Mouse (Mus musculus): ENCODE data around the gene Ormdl2. TPM values are rescaled to one million over a fixed set of nuclear protein-coding genes. Genes with fewer than 3 reads are reported as not detected.
"Not testable (repeated sequence)": the region's sequence is repeated elsewhere in the genome, so short reads cannot be mapped to it uniquely, and the experiment has no call there.

Gene Ormdl2
- total RNA-seq (2021), result 10 to 100 TPM in 1 of 2 experiments, 1 to 10 TPM in 1; 6.5 to 10.2 TPM
- long read RNA-seq, experiment 1, transcript Ormdl2-204 (4 exons, 724 nt), result minor isoform, 6 of 26 reads
- long read RNA-seq, experiment 1, transcript Ormdl2-201 (4 exons, 1,573 nt), result major isoform, 8 of 26 reads
- long read RNA-seq, experiment 1, partial matches to known transcripts, result 2 of 26 reads
- long read RNA-seq, experiment 1, other reads (novel, unspliced or antisense), result 7 of 26 reads
- long read RNA-seq, experiment 2, transcript Ormdl2-201 (4 exons, 1,573 nt), result major isoform, 5 of 12 reads
- long read RNA-seq, experiment 2, partial matches to known transcripts, result 0 of 12 reads
- long read RNA-seq, experiment 2, other reads (novel, unspliced or antisense), result 1 of 12 reads

DNA sequence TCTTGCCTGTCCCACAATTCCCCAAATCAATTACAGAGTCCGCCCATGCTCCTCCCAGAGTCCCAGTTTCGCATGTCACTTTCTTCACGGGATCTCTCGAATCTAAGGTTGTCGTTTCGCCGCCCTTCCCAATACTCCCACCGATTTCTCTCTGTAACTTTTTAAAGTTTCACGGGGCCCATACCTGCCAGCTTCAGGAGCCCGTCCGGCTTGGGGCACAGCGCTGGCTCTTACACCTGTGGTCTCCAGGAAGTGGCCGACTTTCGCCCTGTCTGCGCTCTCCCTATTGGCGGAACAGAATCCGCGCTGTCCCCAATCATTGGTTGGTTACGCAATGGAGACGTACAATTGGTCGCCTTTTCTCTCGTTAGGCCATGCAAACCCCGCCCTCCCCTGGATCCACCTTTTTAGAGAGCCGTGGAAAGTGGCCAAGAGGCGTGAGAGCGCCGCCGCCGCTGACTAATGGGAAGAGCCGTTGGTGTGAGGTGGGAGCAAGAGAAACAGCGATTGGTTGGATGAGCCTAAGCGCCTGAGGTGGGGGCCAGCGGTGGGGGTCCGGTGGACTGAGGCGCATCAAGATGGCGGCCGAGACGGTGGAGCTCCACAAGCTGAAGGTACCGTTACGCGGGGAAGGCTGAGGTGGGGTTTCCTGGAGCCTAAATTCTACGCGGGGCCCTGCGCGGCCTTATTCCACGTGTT, at the start of gene Ormdl2:
Ormdl2 (minus strand) TSS at position 288 of the 699 bp plus-strand sequence.
- DNase-seq, result peak; percentile 98 to 99
- intact Hi-C loops (cut with DNase I), result loop anchor here (2.0 kb wide), 1 partner anchor 15 kb away; no protein-coding TSS in a partner anchor

DNA sequence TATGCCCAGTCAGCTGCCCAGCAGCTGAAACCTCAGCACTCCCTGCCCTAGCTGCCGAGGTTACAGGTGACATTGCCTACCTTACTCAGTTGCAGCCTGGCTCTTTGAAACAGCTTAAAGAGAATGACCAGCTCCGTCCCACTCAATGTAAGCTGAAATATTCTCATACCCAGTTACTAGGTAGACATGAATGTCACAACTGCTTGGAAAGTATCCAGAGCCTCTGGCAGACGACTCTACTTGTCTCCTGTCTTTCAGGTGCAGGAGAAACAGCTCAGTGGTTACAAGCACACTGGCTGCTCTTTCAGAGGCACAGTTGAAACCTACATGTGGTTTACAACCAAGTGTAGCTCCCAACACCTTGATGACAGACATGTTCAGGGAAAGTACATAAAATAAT, 48.9 kb upstream of the Ormdl2 start:
- intact Hi-C loops (cut with DNase I), result no loop called here

DNA sequence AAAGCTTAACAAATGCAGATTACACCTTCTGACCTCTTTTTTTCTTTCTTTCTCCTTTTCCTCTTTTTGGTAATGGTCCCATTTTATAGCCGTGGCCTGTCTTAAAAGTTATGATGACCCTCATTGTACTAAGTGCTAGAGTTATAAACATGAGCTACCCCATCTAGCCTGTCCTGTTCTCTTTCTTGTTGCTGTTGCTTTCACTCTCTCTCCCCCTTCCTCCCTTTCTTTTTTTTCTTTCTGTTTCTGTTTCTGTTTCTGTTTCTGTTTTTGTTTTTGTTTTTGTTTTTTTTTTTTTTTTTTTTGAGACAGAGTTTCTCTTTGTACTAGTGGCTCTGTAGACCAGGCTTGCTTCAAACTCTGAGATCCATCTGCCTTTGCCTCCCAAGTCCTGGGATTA, 45.1 kb upstream of the Ormdl2 start:
- intact Hi-C loops (cut with DNase I), result no loop called here
- DNase-seq, result no peak

More for the DNA sequence above, 48.9 kb upstream of the Ormdl2 start:
- DNase-seq, result no peak

DNA sequence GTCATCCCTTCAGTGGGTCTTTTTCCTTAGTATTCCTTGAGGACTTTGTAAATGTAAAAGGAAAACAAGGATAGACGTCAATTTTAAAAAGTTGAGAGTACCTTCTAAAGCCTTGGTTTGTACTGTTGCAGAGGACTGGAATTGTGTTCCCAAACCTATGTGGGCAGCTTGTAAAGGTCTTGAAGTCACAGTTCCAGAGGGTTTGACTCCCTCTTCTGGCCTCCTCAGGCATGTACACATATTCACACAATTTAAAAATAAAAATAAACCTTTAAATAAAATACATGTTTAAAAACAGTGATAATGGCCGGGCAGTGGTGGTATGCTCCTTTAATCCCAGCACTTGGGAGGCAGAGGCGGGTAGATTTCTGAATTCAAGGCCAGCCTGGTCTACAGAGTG, 44.6 kb upstream of the Ormdl2 start:
- intact Hi-C loops (cut with DNase I), result no loop called here
- DNase-seq, result no peak

DNA sequence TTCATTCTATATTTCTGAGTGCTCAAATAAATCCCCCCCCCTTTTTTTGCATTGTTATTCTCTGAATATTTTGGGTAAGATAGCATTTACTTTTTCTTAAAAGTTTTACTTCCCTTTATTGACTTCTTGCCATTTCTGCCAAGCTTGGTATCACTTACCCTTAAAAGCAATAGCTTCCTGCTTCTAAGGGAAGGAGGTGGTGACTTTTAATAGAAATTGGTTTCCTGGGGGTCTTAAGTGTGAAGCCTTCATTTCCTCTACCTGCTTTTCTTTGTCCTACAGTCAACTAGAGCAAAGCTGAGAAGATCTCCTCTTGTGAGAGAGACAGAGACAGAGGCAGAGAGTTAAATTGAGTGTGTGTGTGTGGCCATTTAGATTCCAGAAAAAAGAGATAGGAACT, 39.7 kb upstream of the Ormdl2 start:
- no peak for DNase-seq
- intact Hi-C loops (cut with DNase I), result no loop called here

DNA sequence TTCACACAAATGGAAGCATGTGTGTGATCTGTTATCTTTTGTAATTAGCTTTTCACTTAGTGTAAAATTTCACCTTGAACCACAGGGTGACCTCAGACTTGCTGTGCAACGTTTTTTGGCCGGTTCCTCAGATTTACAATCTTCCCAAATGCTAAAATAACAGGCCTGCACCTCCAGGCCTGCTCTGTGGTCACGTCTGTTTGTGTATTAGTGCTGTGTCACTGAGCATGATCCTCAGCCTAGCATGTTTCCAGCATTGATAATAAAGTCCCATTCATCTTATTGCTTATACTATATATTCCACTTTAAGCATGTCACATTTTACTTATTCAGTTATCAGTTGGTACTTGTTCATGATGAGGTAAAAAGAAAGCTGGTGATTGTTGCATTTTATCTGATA, 28.9 kb upstream of the Ormdl2 start:
- intact Hi-C loops (cut with DNase I), result no loop called here
- DNase-seq, result no peak

DNA sequence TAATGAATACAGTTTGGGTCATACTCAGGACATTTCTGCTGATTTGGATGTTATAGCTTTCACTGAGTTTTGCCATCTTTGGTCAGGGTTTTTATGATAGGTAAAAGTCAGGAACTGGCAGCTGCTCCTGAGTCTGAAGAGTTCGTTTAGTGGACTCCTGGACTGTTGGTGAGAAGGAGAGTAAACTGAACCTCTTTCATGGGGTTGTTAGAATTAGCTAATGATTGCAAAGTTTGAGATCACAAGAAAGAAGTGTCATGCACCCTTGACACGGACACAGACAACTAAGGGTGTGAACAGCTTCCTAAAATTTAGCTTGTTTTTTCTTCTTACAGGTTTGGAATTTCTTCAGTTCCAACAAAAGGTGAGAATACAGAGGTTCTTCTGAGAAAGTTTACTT, 27.0 kb upstream of the Ormdl2 start:
- intact Hi-C loops (cut with DNase I), result loop anchor here (5.0 kb wide), 1 partner anchor 129 kb away; no protein-coding TSS in a partner anchor
- no peak for DNase-seq

DNA sequence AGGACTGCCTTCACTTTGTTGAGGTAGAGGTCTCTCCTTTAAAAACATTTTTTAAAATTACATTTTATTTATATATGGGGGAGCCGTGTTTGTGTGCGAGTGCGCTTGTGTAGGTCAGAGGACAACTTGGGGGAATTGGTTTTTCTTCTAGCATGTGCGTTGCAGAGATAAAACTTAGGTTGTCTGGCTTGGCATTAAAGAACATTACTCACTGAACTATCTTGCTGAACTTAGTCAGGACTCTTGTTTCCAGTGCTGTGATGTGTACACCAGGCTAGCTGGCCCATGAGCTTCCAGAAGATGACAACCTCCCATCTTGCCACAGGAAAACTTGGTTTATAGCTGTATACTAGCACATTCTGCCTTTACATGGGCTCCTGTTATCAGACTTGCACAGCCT, 25.2 kb upstream of the Ormdl2 start:
- DNase-seq, result no peak
- intact Hi-C loops (cut with DNase I), result loop anchor here (5.0 kb wide), 1 partner anchor 131 kb away; no protein-coding TSS in a partner anchor

DNA sequence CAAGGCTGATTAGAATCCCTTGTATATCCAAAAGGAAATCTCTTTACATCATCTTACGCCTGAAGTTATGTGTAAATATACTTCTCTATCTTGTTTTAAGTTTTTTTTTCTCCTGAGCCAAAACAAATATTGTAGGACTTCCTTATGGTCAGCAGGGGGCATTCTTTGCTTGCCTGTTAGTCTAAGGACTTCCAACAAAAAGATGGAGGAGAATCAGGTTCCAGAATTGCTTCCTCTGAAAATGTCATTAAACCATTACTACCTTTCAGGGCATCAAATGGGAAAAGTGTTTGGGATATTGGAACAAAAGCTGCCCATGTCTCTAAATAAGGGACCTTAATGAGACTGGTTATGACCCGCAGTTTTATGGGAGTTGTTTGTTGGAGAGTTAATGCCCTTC, 24.1 kb upstream of the Ormdl2 start:
- intact Hi-C loops (cut with DNase I), result loop anchor here (1.0 to 5.0 kb wide), 2 partner anchors 50 to 132 kb away; no protein-coding TSS in a partner anchor
- DNase-seq, result peak in 1 of 2 experiments; percentile 12

DNA sequence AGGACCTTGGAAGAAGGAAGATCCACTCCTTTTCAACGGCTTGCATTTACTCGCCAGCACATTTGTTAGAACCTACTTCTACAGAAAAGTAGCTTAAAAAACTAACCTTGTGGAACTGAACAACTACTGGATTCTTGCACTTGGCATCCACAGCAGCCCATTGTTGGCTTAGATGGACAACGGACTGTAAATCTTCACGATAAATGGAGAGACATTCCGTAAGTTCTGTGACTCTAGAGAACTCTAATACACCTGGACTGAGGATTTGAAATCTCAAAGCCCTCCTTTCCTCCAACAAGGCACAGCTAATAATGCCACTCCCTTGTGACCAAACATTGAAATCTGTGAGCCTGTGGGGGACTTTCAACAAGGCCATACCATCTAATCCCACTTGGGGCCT, 21.8 kb upstream of the Ormdl2 start:
- intact Hi-C loops (cut with DNase I), result no loop called here

DNA sequence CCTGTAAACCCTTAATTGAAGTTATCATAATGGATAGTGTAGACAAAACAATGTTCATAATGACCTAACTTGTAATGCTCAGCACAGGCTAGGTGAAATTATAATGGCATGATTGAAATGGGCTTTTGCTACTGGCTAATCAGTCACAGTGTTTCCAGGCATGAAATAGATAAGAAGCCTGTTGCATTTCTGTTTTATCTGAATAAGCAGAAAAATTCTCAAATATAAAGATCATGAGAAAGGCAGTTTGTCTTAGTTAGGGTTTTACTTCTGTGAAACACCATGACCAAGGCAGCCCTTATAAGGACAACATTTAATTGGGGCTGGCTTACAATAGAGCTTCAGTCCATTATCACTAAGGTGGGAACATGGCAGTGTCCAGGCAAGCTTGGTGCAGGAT, 19.2 kb upstream of the Ormdl2 start:
- intact Hi-C loops (cut with DNase I), result no loop called here

More for the DNA sequence above, 21.8 kb upstream of the Ormdl2 start:
- DNase-seq, result no peak

DNA sequence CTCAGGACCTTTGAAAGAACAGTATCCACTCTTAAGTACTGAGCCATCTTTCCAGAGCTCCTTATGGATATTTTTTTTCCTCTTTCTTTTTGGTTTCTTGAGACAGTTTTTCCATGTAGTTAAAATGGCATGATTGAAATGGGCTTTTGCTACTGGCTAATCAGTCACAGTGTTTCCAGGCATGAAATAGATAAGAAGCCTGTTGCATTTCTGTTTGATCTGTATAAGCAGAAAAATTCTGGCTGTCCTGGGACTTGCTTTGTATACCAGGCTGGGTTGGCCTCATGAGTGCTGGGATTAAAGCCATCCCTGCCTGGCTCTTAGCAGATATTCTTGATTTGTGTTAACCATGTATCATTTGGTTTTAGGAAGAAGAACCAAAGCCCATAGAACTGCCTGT, 18.0 kb upstream of the Ormdl2 start:
- intact Hi-C loops (cut with DNase I), result no loop called here
- DNase-seq, result no peak

More for the DNA sequence above, 19.2 kb upstream of the Ormdl2 start:
- no peak for DNase-seq

DNA sequence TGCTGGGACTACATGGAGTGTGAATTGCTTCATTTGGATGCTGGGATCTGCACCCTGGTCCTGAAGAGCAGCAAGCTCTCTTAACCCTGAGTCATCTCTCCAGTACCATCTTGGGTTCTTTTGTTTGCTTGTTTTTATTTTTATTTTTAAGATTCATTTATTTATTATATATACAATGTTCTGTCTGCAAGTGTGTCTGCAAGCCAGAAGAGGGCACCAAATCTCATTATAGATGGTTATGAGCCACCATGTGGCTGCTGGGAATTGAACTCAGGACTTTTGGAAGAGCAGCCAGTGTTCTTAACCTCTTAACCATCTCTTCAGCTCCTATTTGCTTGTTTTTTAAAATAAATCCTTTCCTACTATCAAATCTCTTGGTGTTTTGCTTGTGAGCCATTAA, 16.0 kb upstream of the Ormdl2 start:
- no peak for DNase-seq
- intact Hi-C loops (cut with DNase I), result no loop called here

DNA sequence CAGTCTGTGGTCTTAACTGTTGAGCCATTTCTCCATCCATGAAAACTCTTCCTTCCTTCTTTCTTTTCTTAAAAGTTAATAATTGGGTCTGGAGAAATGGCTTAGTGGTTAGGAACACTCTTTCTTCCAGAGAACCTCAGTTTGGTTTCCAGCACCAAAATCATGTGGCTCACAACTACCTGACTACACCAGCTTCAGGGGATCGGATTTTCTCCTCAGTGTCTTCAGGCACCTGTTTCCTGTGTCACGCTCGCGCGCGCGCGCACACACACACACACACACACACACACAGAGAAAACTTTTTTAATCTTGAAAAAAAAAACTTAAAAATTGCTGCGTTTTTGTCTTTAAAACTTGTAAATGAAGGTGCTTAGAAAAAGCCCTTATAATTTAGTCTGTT, 2.4 kb upstream of the Ormdl2 start:
- no peak for DNase-seq
- intact Hi-C loops (cut with DNase I), result no loop called here

DNA sequence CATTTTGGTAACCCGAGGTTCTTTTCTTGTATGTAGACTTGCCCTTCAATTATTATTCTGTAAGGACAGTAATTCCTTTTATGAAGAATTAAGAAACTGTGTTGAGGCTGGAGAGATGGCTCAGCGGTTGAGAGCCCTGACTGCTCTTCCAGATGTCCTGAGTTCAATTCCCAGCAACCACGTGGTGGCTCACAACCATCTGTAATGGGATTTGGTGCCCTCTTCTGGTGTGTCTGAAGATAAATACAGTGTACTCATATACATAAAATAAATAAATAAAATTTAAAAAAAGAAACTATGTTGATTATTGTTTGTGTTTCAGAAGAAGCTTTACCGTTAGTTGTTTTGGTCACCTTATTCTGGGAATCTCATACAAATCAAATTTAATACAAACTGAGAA, 1.6 kb upstream of the Ormdl2 start:
- DNase-seq; intact Hi-C loops (cut with DNase I): not testable (repeated sequence)

DNA sequence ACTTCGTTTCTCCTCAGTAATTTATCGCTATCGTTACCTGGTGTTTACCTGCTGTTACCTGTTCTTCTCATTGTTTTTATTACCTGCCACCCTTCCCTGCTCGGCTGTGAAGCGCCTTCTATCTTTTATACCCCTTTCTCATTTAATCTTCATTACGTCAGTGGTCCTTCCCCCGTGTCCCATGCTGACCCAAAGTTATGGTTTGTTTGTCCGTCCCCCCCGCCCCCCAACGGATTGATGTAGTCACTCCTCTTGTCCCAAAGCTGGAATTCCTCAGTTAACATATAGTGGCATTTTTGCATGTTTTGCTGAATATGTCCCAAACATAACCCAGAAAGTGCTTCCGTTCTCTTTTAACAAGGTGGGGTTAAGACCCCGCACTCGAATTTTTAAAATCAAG, 690 bp upstream of the Ormdl2 start:
- no peak for DNase-seq
- intact Hi-C loops (cut with DNase I), result no loop called here

DNA sequence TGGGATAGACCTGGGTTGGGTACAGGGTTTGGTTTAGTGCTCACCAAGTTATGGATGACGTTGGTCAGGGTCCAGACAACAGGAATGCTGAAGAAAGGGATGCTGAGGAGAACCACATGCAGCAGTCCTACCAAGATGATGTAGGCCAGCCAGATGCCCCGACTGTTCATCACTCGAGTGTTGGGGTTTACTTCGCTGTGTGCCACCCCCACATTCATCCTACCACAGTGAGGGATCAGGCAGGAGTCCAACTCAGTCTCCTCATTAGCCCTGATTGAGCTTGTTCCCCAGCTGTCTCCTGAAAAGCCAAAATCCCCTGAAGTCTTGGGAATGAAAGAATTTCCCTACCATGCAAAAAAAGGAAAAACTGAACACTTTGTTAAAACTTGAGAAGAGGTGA, 1.2 kb downstream of the Ormdl2 start:
- intact Hi-C loops (cut with DNase I), result loop anchor here (2.0 kb wide), 1 partner anchor 13 kb away; no protein-coding TSS in a partner anchor
- DNase-seq, result no peak

DNA sequence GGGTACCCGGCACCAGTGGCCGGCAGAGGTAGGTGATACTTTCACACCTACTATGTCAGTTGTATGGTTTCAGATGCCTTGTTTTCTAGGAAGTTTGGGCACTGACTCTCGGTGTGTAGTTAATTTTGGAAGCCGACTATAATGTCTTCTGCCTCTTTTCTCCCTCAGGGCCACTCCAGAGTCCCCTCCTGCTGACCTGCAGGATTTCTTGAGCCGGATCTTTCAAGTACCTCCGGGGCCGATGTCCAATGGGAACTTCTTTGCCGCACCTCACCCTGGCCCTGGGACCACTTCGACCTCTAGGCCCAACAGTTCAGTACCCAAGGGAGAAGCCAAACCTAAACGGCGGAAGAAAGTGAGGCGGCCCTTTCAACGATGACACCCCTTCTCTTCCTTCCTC, 4.4 kb downstream of the Ormdl2 start, which contains the start of gene Sarnp:
Sarnp (plus strand) TSS at position 301 of the 400 bp plus-strand sequence.
- intact Hi-C loops (cut with DNase I), result no loop called here
- no peak for DNase-seq

DNA sequence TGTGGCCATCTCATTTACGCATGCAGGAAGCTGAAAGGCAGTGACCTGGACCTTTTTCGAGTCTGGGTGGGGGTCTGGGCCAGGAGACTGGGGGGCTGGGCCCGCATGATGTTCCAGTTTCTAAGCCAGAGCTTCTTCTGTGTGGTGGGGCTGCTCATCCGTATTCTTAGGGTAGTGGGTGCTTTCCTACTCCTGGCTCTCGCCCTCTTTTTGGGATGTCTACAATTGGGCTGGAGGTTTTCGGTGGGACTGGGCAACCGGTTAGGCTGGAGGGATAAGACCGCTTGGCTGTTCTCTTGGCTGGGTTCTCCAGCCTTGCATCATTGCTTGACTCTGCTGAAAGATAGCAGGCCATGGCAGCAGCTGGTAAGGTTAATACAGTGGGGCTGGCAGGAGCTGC, 14.4 kb downstream of the Ormdl2 start:
- no peak for DNase-seq
- intact Hi-C loops (cut with DNase I), result loop anchor here (2.0 kb wide), 1 partner anchor 14 kb away; the partner anchor contains the start of gene Ormdl2

DNA sequence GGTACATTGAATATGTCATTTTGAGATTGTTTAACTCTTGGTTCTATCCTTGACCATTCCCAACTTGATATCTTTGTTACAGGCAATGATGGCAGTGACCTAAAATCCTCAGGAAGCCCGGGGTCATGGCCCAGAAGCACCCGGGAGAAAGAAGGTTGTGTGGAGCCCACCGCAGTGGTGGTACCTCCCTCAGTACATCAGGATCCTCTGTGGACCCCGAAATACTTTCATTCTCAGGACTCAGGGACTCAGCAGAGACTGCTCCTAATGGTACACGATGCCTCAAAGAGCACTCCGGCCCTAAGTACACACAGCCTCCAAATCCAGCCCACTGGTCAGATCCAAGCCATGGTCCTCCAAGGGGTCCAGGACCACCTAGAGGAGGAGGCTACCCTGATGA, 15.4 kb downstream of the Ormdl2 start:
- intact Hi-C loops (cut with DNase I), result loop anchor here (2.0 kb wide), 1 partner anchor 15 kb away; the partner anchor contains the start of gene Ormdl2
- DNase-seq, result no peak
